1 mouse cellular context compared by ENCODE assay signal in genomic region chr5:23787536-23788389, GRCm38 (mm10).
TF ChIP-seq lines count a peak whose summit lies in the region.

Gene Rint1, plus strand, starts transcription at chr5:23787711.

TF ChIP-seq in MEL, 35 proteins besides CTCF, POLR2A, EP300 and RAD21 (continued from another document):
- TF ChIP-seq POLR2AphosphoS5 (IDR thresholded peaks at IDR 0.05; ENCODE audit: borderline replicate concordance, low read depth, low read length): no peak; the same call in 1 of the 2 replicates
- TF ChIP-seq MAZ (IDR thresholded peaks at IDR 0.05; ENCODE audit: low read depth, low read length): peak; percentile 70; the same call in 1 of the 2 replicates
- peak; percentile 98 for TF ChIP-seq SIN3A (IDR thresholded peaks at IDR 0.05; ENCODE audit: low read length)
- TF ChIP-seq TAL1 (IDR thresholded peaks at IDR 0.05; ENCODE audit: low read length): no peak
- peak; percentile 97 for TF ChIP-seq TBP (IDR thresholded peaks at IDR 0.05; ENCODE audit: low read depth, low read length)
- TF ChIP-seq CHD1 (IDR thresholded peaks at IDR 0.05; ENCODE audit: low read depth, low read length): no peak
- peak; percentile 34; the same call in 1 of the 2 replicates for TF ChIP-seq RCOR1 (IDR thresholded peaks at IDR 0.05; ENCODE audit: low read depth, low read length)
TF ChIP-seq in MEL: peak in this region for 19.
